ENCODE assay signal across 8 mouse cellular contexts in the genomic region with DNA sequence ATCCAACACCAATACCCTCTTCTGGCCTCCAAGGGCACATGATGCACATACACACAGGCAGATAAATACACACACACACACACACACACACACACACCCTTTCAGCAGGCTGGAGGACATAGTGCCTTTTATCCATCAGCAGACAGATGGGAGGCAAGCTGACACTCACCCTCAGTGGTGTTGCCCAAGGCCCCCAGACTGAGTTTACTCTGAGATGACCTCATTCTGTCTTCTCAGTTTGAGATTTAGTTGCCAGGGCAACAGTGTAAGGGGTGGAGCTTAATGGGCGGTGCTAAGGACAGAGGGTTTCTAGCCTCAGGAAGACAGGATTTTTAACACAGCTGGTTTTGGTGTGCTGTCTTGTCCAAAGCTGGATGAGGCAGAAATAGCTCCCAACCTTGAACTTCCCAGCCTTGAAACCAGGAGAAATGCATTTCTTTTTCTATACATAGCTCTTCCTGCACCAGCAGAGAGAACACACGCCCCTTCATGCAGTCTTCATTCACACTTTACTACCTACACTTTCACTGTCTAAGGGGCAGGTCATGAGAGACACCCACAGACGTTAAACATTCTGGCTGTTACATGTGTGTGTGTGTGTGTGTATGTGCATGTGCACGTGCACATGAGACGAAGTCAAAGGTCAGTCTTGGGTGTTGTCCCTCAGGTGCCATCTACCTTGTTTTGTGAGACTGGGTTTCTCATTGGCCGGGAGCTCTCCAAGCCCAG.
DNase-seq lines count a peak whose midpoint lies in the region; ATAC-seq and TF ChIP-seq lines count a peak whose summit lies in the region.

No protein-coding gene starts in this region.

- WGBS in kidney, adult 2 months: 62% methylated on average over 6 of the region's 6 CpGs
- WGBS in forebrain, embryonic 11.5 days: 55% methylated on average over 6 of the region's 6 CpGs
- 42% methylated on average over 6 of the region's 6 CpGs for WGBS in limb, embryonic 14.5 days
- WGBS in midbrain, embryonic 15.5 days: 51% methylated on average over 6 of the region's 6 CpGs

- no peak overlapping the region for H3K27ac ChIP-seq in kidney, adult 2 months (ENCODE audit: insufficient read depth, low read depth, low read length)
- no peak overlapping the region for H3K27ac ChIP-seq in forebrain, embryonic 11.5 days (ENCODE audit: low read depth, low read length)
- no peak overlapping the region for H3K27ac ChIP-seq in limb, embryonic 14.5 days (replicated peaks; ENCODE audit: low read depth, low read length)
- peak overlapping the region; percentile 66 for H3K27ac ChIP-seq in midbrain, embryonic 15.5 days

- no peaks in the 10 kb centered on the region for H3K27me3 ChIP-seq in kidney, adult 2 months (replicated peaks; ENCODE audit: control insufficient read depth, insufficient read depth, low read length)
- H3K27me3 ChIP-seq in forebrain, embryonic 11.5 days (ENCODE audit: control insufficient read depth, insufficient read depth, low read length): no peaks in the 10 kb centered on the region
- no peaks in the 10 kb centered on the region for H3K27me3 ChIP-seq in limb, embryonic 14.5 days (ENCODE audit: control insufficient read depth, insufficient read depth, low read length)
- no peaks in the 10 kb centered on the region for H3K27me3 ChIP-seq in midbrain, embryonic 15.5 days (replicated peaks)

- H3K36me3 ChIP-seq in kidney, adult 2 months (ENCODE audit: control insufficient read depth, insufficient read depth, low read length): no peaks in the 10 kb centered on the region
- H3K36me3 ChIP-seq in forebrain, embryonic 11.5 days (ENCODE audit: control insufficient read depth, insufficient read depth, low read length): no peaks in the 10 kb centered on the region; the same call in 1 of the 2 replicates
- H3K36me3 ChIP-seq in limb, embryonic 14.5 days (ENCODE audit: control insufficient read depth, insufficient read depth, low read length): no peaks in the 10 kb centered on the region
- H3K36me3 ChIP-seq in midbrain, embryonic 15.5 days (replicated peaks): no peaks in the 10 kb centered on the region

- no peak for TF ChIP-seq CTCF in kidney, adult 2 months (conservative IDR thresholded peaks at IDR 0.05; ENCODE audit: insufficient read depth, insufficient read length, low read depth, low read length)

- no peak overlapping the region for H3K4me3 ChIP-seq in kidney, adult 2 months (ENCODE audit: insufficient read depth, low read depth, low read length)
- H3K4me3 ChIP-seq in forebrain, embryonic 11.5 days (ENCODE audit: low read depth, low read length): no peak overlapping the region
- no peak overlapping the region for H3K4me3 ChIP-seq in limb, embryonic 14.5 days (replicated peaks; ENCODE audit: low read length)
- no peak overlapping the region for H3K4me3 ChIP-seq in midbrain, embryonic 15.5 days

- no peak for TF ChIP-seq POLR2A in kidney, adult 2 months (IDR thresholded peaks at IDR 0.05; ENCODE audit: low read depth, low read length)
- TF ChIP-seq POLR2A in limb, embryonic 14.5 days (IDR thresholded peaks at IDR 0.05; ENCODE audit: borderline replicate concordance, extremely low read depth, insufficient read depth, insufficient read length): no peak

- 0 out of 2 replicates have a peak, but pooled peaks cover 2% of the 10 kb centered on the region for H3K4me1 ChIP-seq in kidney, adult 2 months (ENCODE audit: control insufficient read depth, insufficient read depth, low read length)
- H3K4me1 ChIP-seq in forebrain, embryonic 11.5 days (replicated peaks; ENCODE audit: control insufficient read depth, insufficient read depth, low read length): peaks cover 6% of the 10 kb centered on the region; the same call in 1 of the 2 replicates
- 0 out of 2 replicates have a peak, but pooled peaks cover 2% of the 10 kb centered on the region for H3K4me1 ChIP-seq in limb, embryonic 14.5 days (ENCODE audit: control insufficient read depth, insufficient read depth, low read length)
- H3K4me1 ChIP-seq in midbrain, embryonic 15.5 days: peaks cover 41% of the 10 kb centered on the region

- peak; percentile 77 for ATAC-seq in activated CD4-positive, CD25-positive, alpha-beta regulatory T cell, adult 4 months
- peak; percentile 79 for ATAC-seq in forebrain, embryonic 11.5 days (replicated peaks; ENCODE audit: low FRiP score)
- ATAC-seq in limb, embryonic 14.5 days (ENCODE audit: low FRiP score, low read depth): no peak; the same call in 1 of the 2 replicates
- peak; percentile 80 for ATAC-seq in midbrain, embryonic 15.5 days (replicated peaks)

- H3K4me2 ChIP-seq in forebrain, embryonic 11.5 days (ENCODE audit: low read depth, low read length, severe bottlenecking): no peak overlapping the region
- no peak overlapping the region for H3K4me2 ChIP-seq in limb, embryonic 14.5 days (replicated peaks; ENCODE audit: low read depth, low read length, severe bottlenecking)
- no peak overlapping the region for H3K4me2 ChIP-seq in midbrain, embryonic 15.5 days

- H3K9me3 ChIP-seq in forebrain, embryonic 11.5 days (ENCODE audit: control insufficient read depth, low read length): no peaks in the 10 kb centered on the region; the same call in 1 of the 2 replicates
- H3K9me3 ChIP-seq in limb, embryonic 14.5 days (ENCODE audit: control insufficient read depth, low read length): no peaks in the 10 kb centered on the region
- H3K9me3 ChIP-seq in midbrain, embryonic 15.5 days: no peaks in the 10 kb centered on the region

- no peak overlapping the region for H3K9ac ChIP-seq in forebrain, embryonic 11.5 days (ENCODE audit: low read length)
- H3K9ac ChIP-seq in limb, embryonic 14.5 days (ENCODE audit: low read depth, low read length, severe bottlenecking): no peak overlapping the region
- H3K9ac ChIP-seq in midbrain, embryonic 15.5 days: no peak overlapping the region

- DNase-seq in kidney, postnatal 10 days: peak; percentile 47
- no peak for DNase-seq in kidney, adult 2 months
- peak; percentile 67 for DNase-seq in forebrain, embryonic 11.5 days (ENCODE audit: low spot score)
- peak; percentile 25 for DNase-seq in limb, embryonic 14.5 days (ENCODE audit: low spot score)
- peak; percentile 68 to 70 for DNase-seq in thymus, postnatal 10 days (ENCODE audit: low spot score in 2 of 2)
- no peak for DNase-seq in kidney, adult 8-10 months

Comparison
In these comparisons a context has a peak if more than half of its experiments do, and no peak if none do; other contexts are left out.
1. DNase-seq: peak in kidney, postnatal 10 days (single experiment), forebrain, embryonic 11.5 days (single experiment), limb, embryonic 14.5 days (single experiment) and thymus, postnatal 10 days (2 of 2); none in kidney, adult 2 months (single experiment) and kidney, adult 8-10 months (0 of 2).